Mouse (Mus musculus) gonadal fat pad, adult 2 months (tissue): ENCODE data around the gene Arl4a. TPM values are rescaled to one million over a fixed set of nuclear protein-coding genes. Genes with fewer than 3 reads are reported as not detected.

ENCODE experiments used
- DNase-seq: peaks from one replicate; pipeline ENCODE4 v3.0.0-alpha.2; 2012; ENCODE audit warnings: low read depth
- polyA plus RNA-seq: library from polyadenylated mRNA; depleted of rRNA; stranded (reverse); fragments of >200 nt; gene quantifications from 2 replicates; pipeline ENCODE4 v1.2.3, GENCODE M21; 2012; rRNA removed

The Arl4a gene
- polyA plus RNA-seq, result 26.9 and 27.6 TPM in 2 replicates

DNA sequence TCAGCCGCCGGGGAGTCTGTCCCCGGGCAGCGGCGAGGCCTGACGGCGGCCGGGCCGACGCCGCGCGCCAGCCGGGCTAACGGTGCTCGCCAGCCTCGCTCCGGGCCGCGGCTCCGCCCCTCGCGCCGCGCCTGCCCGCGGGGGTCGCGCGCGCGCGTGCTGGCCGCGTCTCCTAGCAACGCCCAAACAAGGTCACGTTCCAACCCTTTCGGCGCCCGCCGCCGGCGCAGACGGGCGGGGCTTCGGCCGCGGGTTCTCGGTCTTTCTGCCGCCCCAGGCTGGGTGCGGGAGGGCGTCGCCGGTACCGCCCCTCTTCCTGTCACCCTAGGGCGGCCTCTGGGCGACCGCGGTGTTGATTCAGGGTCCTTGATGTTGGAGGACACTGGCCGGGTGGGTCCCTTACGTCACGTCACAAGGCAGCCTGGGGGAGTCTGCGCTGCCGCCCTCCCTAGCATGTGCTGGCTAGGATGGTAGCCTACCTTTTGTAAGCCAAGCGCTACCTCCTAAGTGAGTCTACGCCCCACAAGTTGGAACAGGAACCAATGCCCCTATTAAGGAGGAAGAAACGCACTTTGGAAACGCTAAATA is at the start of gene Arl4a:
Gene Arl4a, minus strand, starts transcription at position 150 of the 588 bp plus-strand sequence.
- no peak for DNase-seq

DNA sequence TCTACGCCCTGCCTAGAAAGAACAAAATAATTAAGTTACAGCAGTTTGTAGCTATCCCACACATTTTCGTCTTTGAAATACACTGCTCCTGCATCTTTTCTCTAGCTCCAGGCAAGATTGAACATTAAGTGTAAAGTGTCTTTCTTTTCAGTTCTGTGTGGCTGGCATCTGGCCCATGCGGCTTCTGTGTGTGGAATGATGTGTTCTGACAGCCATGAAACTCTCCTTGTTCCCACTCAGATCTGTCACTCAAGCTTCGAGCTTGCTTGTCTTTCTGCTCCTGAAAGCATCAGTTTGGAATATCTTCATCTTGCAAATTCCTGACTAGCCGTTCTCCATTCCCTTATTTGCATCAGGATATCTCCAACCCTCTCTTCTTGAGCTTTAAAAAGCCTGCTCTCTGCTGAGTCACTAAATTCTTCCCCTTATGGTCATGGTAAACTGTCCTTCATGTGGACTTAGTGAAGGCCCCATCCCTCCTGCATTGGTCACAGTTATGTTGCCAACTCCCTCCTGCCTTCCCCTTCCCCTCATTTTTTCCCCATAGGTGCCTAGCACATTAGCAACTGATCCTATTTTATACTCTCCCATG is 48.0 kb upstream of the Arl4a start:
- no peak for DNase-seq

DNA sequence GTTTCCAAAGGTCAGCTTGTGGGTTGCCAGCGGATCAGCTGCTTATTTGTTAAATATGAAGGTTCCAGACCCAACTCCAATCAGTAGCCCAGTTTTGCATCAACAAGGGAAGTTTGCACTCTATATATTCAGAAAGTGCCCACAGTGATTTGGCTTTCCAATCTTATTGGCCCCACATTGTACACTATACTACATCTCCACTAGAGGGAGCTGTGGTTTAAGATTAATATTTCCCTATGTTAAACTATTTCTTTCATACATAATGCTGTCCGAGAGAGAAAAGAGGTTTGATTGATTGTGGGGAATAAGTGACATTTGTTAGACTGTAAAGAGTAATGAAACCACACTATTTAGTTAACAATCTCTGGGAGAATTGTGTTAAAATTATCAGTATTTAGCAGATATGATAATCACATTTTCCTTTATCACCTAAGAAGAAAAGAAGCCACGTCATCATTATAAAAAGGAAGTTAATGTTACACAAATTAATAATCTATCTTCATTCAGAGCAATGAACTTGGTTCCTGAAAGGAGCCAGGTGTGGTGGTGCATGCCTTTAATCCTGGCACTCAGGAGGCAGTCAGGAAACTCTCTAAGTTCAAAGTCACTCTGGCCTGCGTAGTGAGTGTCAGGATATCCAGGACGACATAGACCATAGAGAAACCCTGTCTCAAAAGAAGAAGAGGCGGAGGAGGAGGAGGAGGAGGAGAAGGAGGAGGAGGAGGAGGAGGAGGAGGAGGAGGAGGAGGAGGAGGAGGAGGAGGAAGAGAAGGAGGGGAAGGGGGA is 44.8 kb upstream of the Arl4a start:
- DNase-seq, result no peak

GRCm38 (mm10) chr12:40082048-40082447 is 44.2 kb upstream of the Arl4a start:
- no peak for DNase-seq

DNA sequence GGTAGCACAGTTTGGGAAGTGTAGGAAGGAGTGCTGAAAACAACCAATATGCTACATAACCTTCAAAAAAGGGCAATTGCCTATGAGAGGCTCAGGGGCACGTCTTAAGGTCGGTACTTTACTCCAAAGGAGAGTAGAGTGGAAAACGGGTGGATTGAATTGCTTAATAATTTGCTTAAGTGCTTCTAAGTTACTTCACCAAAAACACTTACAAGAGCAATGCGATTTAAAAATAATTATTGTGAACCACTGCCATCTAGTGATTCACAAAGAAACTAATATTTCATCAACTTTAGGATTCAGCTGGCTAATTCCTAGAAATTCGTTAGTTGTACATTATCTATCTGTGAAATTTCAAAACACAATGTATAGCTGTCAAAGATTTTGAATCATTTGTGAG is 35.8 kb upstream of the Arl4a start:
- no peak for DNase-seq

GRCm38 (mm10) chr12:40047024-40047423 is 9.2 kb upstream of the Arl4a start:
- no peak for DNase-seq

- no peak for DNase-seq
Measured at GRCm38 (mm10) chr12:40043816-40044585, 6.2 kb upstream of the Arl4a start.

DNA sequence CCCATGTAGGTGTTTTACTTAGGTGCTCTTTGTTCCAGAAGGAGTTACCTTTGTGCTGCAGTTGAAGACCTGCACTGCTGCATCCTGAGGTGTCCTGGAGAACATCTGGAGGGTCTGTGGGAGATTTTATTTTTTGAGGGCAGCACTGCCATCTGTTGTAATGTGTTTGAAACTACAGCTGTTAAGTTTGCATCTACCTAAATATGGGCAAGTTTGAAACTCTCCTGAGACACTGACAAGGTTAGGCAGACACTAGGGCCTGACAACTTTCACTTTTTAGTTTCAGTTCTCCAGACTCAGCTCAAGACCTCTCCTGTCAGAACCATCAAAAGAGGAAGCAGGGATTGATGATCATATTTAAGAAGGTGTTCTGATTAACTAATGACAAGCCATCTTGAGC is 2.2 kb upstream of the Arl4a start:
- DNase-seq, result no peak

DNA sequence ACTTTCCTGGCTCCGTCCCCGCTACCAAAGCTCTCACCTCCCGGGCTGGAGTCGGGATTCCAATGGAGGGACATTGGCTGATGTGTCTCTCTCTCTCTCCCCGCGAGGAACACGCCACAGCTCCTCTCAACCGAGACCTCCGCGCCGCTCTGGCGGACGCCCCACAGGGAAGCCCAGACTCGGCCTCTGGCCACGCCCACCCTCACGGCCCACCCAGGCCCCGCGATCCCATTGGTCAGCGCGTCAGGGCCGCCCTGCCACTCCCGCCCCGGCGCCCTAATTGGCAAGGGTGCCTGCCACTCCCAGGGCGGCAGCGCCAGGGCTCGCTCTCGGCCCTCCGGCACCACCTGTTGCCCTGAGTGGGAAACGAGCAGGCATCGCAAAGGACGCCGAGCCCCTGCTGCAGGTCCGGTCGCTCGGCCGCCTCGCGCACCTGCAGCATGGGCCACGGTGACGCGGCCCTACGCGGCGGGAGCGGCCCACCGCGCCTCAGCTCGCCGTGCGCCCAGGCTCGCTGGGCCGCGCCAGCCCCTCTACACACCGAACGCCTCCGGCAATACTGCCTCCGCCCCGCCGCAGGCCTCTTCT is 505 bp downstream of the Arl4a start:
- DNase-seq, result no peak

DNA sequence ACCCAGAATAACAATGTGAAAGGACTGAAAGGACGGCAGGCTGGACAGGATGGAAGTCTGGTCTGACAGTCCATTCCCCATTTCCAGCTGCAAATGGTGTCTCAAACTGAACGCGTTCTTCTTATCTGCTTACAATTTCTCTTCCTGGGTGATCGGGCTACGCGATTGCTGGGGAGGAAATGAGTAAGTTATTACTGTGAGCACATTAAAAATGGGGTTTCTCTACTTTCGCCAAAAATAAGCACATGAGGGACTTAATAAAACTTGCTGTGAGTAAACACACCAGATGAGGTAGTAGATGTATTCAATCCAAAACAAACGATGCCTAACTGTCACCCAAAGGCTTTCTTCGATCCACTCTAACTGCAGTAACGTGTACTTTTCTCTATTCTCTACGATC is 1.2 kb downstream of the Arl4a start:
- no peak for DNase-seq

- no peak for DNase-seq
Measured at GRCm38 (mm10) chr12:40035506-40035905, 2.3 kb downstream of the Arl4a start.

GRCm38 (mm10) chr12:40029201-40029600 is 8.6 kb downstream of the Arl4a start:
- no peak for DNase-seq

GRCm38 (mm10) chr12:40027846-40028245 is 10.0 kb downstream of the Arl4a start:
- no peak for DNase-seq

DNA sequence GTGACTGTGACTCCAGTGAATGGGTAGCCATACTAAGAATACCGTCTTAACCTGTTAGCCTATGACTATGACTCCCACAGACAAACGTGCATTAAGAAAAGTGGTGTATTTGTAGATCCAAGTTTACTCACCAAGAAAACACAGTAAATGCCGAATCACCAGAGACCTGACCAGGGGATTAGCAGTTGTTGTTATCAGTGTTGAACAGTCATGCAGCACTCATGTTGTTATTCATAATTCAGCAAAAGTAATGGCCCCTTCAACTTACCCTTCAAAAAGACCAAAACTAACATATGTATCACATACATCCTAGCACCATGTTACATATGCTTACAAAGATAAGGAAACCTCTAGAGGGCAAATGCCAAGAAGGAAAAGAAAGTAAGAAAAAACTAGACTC is 10.4 kb downstream of the Arl4a start:
- DNase-seq, result no peak

- no peak for DNase-seq
Measured at GRCm38 (mm10) chr12:40023918-40024317, 13.9 kb downstream of the Arl4a start.

DNA sequence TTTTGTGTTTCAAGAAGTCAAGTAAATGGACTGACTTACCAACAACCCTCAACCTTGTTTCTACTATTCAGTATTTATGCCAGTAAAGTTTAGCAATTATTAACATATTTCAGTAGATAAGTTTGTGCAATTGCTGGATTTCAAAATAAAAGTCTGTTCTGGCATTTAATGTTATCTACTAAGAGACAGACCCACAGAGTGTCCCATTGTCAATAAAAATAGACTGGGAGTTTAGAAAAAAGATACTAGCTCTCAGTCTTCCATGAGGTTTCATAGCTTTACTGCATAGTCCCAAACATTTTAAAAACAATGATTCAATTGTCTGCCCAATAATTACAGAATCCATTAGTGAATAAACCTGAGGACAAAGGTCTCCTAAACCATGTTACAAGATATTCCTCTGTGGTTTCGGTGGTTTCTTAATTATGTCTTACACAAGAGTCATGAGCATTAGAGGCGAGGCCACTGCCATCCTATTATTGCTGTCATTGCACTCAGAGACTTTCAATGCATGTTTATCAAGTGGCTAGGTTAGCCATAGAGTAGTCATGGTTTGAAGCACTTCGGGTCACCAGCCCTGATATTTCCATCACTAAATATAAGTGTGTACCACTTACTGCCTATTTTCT is 14.7 kb downstream of the Arl4a start:
- peak; percentile 81 for DNase-seq

- no peak for DNase-seq
Measured at GRCm38 (mm10) chr12:40022344-40022743, 15.5 kb downstream of the Arl4a start.

DNA sequence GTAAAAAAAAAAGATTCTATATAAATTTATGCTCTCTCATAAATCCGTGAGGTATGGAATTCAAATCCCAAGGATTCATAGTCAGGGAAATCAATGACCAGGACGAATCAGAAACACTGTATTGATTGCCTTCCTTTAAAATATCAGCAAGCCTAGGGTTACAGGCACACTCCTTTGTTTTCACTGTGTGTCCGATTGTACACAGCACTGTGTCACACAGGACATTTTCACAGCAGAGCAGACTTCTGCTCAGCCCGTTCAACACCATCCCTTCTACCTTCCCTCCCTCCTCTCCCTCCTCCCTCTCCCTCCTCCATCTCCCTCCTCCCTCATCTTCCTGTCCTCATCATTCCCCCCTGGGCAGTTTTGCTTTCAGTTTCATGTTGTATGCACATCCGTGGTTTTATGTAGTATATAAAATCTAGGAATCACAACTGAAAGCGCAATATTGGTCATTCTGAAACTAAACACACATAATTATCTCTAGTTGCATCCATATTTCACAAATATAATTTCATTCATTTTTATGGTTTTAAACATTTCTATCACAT is 19.8 kb downstream of the Arl4a start:
- no peak for DNase-seq

DNA sequence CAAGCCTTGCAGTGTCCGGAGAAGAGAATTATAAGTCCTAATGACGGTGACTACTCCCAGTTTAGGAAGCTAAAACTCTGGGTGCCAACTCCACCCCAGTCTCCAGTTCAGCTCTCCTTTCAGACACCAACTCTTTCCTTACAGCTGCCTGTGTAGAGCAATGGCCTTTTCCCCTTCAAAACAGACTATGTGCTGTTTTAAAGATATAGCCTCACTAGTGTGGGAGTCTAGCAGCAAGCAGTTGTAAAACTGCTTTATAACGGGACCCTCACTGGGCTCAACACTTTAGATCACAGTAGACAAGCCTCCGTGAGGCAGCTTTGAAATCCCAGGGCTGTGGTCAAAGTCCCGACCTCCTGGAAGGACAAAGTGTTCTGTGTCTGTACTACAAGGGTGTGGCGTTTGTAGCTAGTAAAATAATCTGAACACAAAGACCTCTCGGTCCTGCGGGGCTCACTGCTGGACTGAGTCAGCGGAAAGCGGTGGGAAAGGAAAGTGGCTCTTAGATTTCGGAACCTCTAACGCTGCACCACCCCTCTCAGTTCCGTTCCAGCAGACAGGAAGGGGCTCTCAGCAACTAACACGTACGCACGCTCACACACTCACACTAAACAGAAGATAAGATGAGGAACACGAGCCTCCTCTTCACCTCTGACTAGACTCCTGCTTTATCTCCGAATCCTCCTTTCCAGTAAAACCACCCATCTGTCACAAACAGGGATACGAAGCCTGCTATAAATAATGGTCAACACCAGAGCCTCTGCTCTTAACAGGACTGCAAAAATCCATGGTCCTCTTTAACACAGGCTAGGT is 21.0 kb downstream of the Arl4a start:
- no peak for DNase-seq

DNA sequence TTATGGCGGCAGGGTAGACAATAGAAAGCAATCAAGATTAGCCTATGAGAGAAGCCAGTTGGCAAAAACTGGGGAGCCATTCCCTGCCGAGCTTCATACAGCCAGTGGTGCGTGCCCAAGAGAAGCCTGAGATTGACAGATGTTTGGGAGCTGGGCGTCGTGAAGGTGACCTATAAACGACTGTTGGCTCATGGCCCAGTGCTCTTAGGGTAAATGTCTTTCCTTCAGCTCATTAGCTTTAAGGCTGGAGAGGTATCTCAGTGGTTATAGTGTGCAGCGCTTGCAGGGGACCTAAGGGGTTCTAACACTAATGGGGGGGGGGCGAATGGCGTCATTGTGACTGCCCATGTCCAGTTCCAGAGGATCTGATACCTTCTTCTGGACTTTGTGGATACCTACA is 21.8 kb downstream of the Arl4a start:
- DNase-seq, result no peak
